Mouse (Mus musculus) limb, embryonic 10.5 days (tissue): ENCODE results near the gene Tmem242. TPM values are rescaled to one million over a fixed set of nuclear protein-coding genes. Genes with fewer than 3 reads are reported as not detected.

ENCODE experiments used
- microRNA-seq: library from miRNA; unstranded; fragments of <30 nt; microRNA quantifications from one replicate; pipeline ENCODE4, GENCODE M21; 2017
- polyA plus RNA-seq: library from polyadenylated mRNA; unstranded; fragments of >200 nt; fragmentation: Nextera tagmentation; extraction: Ambion mirVana; gene quantifications from 2 replicates; pipeline ENCODE4 v1.2.1, GENCODE M21; 2016

Gene Tmem242
- polyA plus RNA-seq, 1 experiment from 2014 or later = 130 TPM

Small RNAs within 50 kb of the gene (microRNA-seq; reads per million reads assigned to microRNA genes)
- gene Gm22475 = not detected

Other genes starting within 250 kb of the Tmem242 start
- not detected in 2 replicates for gene Ldhal6b, start 21.5 kb downstream of the Tmem242 start, polyA plus RNA-seq
- 0.66 and 0.77 TPM in 2 replicates for gene Zdhhc14, start 52.3 kb upstream of the Tmem242 start, polyA plus RNA-seq